In the genomic region with DNA sequence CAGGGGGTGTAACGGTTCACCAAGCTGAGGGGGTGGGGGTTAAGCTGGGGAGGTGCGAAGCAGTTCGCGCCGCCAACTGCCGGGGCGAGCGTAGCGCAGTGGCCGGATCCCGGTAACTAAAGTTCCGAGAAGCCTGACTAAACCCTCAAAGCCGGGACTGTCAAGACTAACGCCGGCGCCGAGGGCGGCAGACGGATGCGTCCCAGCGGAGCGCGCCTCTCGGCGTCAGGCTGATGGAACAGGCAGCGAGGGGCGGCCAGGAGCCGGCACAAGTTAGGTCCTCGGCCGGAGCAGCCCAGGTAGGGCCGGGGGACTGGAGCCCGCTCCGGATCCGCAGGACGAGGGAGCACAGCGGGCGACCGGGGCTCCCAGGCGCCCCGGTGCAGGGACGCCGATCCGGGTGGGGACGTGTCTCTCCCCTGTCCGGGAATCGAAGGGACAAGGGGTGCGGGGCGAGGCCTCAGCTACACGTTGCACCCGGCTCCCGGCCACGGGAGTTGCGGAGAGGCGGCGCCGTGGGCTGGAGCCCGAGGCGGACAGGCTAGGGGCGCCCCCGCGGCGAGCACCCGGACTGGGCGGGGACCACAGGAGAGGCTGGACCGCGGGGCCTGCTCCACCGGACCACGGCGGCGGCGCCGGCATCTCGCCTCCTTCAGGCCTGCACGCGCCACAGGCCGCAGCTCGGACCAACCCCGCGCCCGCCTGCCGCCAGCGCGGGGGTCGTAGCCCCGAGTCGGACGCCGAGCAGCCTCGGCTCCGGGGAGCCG, we compare ENCODE assay signal across 8 mouse cellular contexts. TPM values are rescaled to one million over a fixed set of nuclear protein-coding genes. Genes with fewer than 3 reads are reported as not detected.
DNase-seq lines count a peak whose midpoint lies in the region; ATAC-seq lines count a peak whose summit lies in the region.

No protein-coding gene starts in this region.

- H3K36me3 ChIP-seq in hindbrain, embryonic 15.5 days: no peaks in the 10 kb centered on the region

- H3K4me3 ChIP-seq in hindbrain, embryonic 15.5 days: peak overlapping the region; percentile 91

- under 1% methylated on average over 76 of the region's 91 CpGs for WGBS in hindbrain, embryonic 15.5 days

- H3K27ac ChIP-seq in hindbrain, embryonic 15.5 days (replicated peaks): peak overlapping the region; percentile 92

- H3K9ac ChIP-seq in hindbrain, embryonic 15.5 days: peak overlapping the region; percentile 99

- ATAC-seq in hindbrain, embryonic 15.5 days (ENCODE audit: low FRiP score, low read depth): peak; percentile 82
- ATAC-seq in megakaryocyte progenitor cell, adult 5-6 weeks (replicated peaks; ENCODE audit: poor library complexity): peak; percentile 30

- H3K27me3 ChIP-seq in hindbrain, embryonic 15.5 days: no peaks in the 10 kb centered on the region

- H3K4me2 ChIP-seq in hindbrain, embryonic 15.5 days: peak overlapping the region; percentile 71

- intact Hi-C loops in left cerebral cortex, postnatal 14 days (cut with DNase I): loop anchor here (5.0 kb wide), 2 partner anchors 80 to 140 kb away; no protein-coding TSS in a partner anchor

- H3K9me3 ChIP-seq in hindbrain, embryonic 15.5 days: no peaks in the 10 kb centered on the region

- peak; percentile 42 for DNase-seq in WW6 (ENCODE audit: low read depth, low spot score)
- DNase-seq in cerebellum, postnatal 25 days: peak; percentile 84 to 85
- DNase-seq in gastrocnemius, adult 18-20 months (ENCODE audit: low spot score): peak; percentile 55
- peak; percentile 38 to 56 for DNase-seq in left cerebral cortex, postnatal 14 days (ENCODE audit: low spot score in 2 of 2)
- DNase-seq in right cerebral cortex, postnatal 25 days: peak; percentile 77
- peak; percentile 66 to 74 for DNase-seq in urinary bladder, postnatal 36 days (ENCODE audit: low spot score in 2 of 2)

- peaks cover 16% of the 10 kb centered on the region for H3K4me1 ChIP-seq in hindbrain, embryonic 15.5 days (replicated peaks)

RNA-seq across cellular contexts. Expression of a gene that starts 1.0 kb away (rescaled TPM):
- total RNA-seq in gastrocnemius, adult 18-20 months (2021): 1 to 10 TPM; 2.0 to 2.3 TPM
- 11.4 and 12.5 TPM in 2 replicates for polyA plus RNA-seq in hindbrain, embryonic 15.5 days (2015; fragmentation: Nextera tagmentation; extraction: Ambion mirVana)
- total RNA-seq in left cerebral cortex, postnatal 14 days (2021): 1 to 10 TPM; 8.1 to 8.3 TPM
- total RNA-seq in megakaryocyte progenitor cell, adult 5-6 weeks (2015): 15.5 and 15.9 TPM in 2 replicates
- total RNA-seq in megakaryocyte progenitor cell, adult 5-6 weeks (2017): 17.9 and 20.4 TPM in 2 replicates

Comparison
In these comparisons a context has a peak if more than half of its experiments do, and no peak if none do; other contexts are left out.
1. Peak in every context shown above with its lines: DNase-seq, ATAC-seq, H3K4me3 ChIP-seq and H3K27ac ChIP-seq.